Comparison of ENCODE assay signal across 15 mouse cellular contexts in genomic region chr1:154182396-154183076, GRCm38 (mm10). TPM values are rescaled to one million over a fixed set of nuclear protein-coding genes. Genes with fewer than 3 reads are reported as not detected.
A peak's percentile ranks its signal among the peaks of the same experiment; 100 is the strongest.
DNase-seq lines count a peak whose midpoint lies in the region; ATAC-seq and TF ChIP-seq lines count a peak whose summit lies in the region.
"Had no signal": no experiment of that assay in that cellular context is flagged by ENCODE, and none has a peak within 500 bp of the region (broad histone marks: within the 10 kb centered on the region; RNA-seq: fewer than 3 reads in every experiment).

No protein-coding gene starts in this region.

- ATAC-seq in erythroblast, adult 5-6 weeks (replicated peaks; ENCODE audit: low FRiP score, poor library complexity, severe bottlenecking), result no peak
- ATAC-seq: activated CD4-positive, CD25-positive, alpha-beta regulatory T cell, adult 4 months; CD4-positive, CD25-positive, alpha-beta regulatory T cell, adult 4 months had no signal

- no peaks in the 10 kb centered on the region for H3K27me3 ChIP-seq in testis, adult 2 months (ENCODE audit: control insufficient read depth, insufficient read depth, low read length)

- no peak for TF ChIP-seq CTCF in testis, adult 2 months (IDR thresholded peaks at IDR 0.05; ENCODE audit: control insufficient read depth, insufficient read depth, insufficient replicate concordance, low read depth, low read length)

- no peaks in the 10 kb centered on the region for H3K36me3 ChIP-seq in testis, adult 2 months (ENCODE audit: control insufficient read depth, insufficient read depth, low read length)

- no peak for TF ChIP-seq POLR2A in testis, adult 2 months (IDR thresholded peaks at IDR 0.05; ENCODE audit: control insufficient read depth, low read depth, low read length)

- H3K4me1 ChIP-seq in testis, adult 2 months (ENCODE audit: control insufficient read depth, insufficient read depth, low read length), result no peaks in the 10 kb centered on the region
- H3K4me1 ChIP-seq: megakaryocyte, embryonic 14.5 days had no signal

- peak; percentile 58 for DNase-seq in heart, adult 11 months
- DNase-seq in heart, adult 8-10 months (ENCODE audit: low spot score), result no peak
- no peak for DNase-seq in testis, postnatal 10 days (ENCODE audit: low spot score)
- peak; percentile 61 to 62 for DNase-seq in kidney, postnatal 25 days
- DNase-seq in layer of hippocampus, adult 9-11 months, result no peak
- no peak for DNase-seq in thymus, postnatal 0 days (ENCODE audit: low spot score)
- DNase-seq: cerebellum, adult 11 months; gastrocnemius, postnatal 10 days; heart, postnatal 36 days had no signal

- no peak overlapping the region for H3K4me3 ChIP-seq in testis, adult 2 months (ENCODE audit: control insufficient read depth, low read depth, low read length)
- H3K4me3 ChIP-seq: megakaryocyte, embryonic 14.5 days had no signal

- peak overlapping the region; percentile 9; the same call in 1 of the 2 replicates for H3K27ac ChIP-seq in testis, adult 2 months (ENCODE audit: control insufficient read depth, insufficient read depth, low read depth, low read length)

RNA-seq across cellular contexts. Expression of gene Zfp648, which starts 18.5 kb away (rescaled TPM):
- total RNA-seq in heart, adult 8-10 months (2022), result not detected
- polyA plus RNA-seq in testis, adult 2 months (2012; rRNA removed), result 0.59 TPM in 1 of 2 replicates, not detected in the other
- not detected in 2 replicates for total RNA-seq in erythroblast, adult 5-6 weeks (2015; ENCODE audit: low replicate concordance)
- not detected in 2 replicates for total RNA-seq in erythroblast, adult 5-6 weeks (2017; ENCODE audit: low replicate concordance)
- polyA plus RNA-seq in thymus, postnatal 0 days (2015; fragmentation: Nextera tagmentation; extraction: Ambion mirVana), result 0.87 and 1.5 TPM in 2 replicates
- total RNA-seq: gastrocnemius, postnatal 10 days; heart, postnatal 36 days; neutrophil, adult 5-6 weeks had no signal
- polyA plus RNA-seq: activated CD4-positive, CD25-positive, alpha-beta regulatory T cell, adult 4 months; CD4-positive, CD25-positive, alpha-beta regulatory T cell, adult 4 months had no signal

Comparison
In these comparisons a context has a peak if more than half of its experiments do, and no peak if none do; other contexts are left out.
1. DNase-seq: peak in heart, adult 11 months (single experiment) and kidney, postnatal 25 days (2 of 2); none in heart, adult 8-10 months (single experiment), testis, postnatal 10 days (single experiment), layer of hippocampus, adult 9-11 months (single experiment) and thymus, postnatal 0 days (single experiment).